Mouse (Mus musculus) MEL (cell line): ENCODE measurements at regions not wholly inside any gene's neighbourhood (a gene's known extent, or its start where the extent isn't known, plus 50 kb on each side); places are given as distances from the start of the nearest gene placed in this dataset.

Experiments used
- DNase-seq: peaks from one replicate; pipeline ENCODE4 v3.0.0; 2011; ENCODE audit warnings: low read depth, low spot score
- H3K27ac ChIP-seq: 2 replicates; pipeline ENCODE4 v1.5.1; 2012; ENCODE audit warnings: low read depth, mild to moderate bottlenecking, control low read depth, low read length, moderate library complexity; ENCODE audit not compliant: control insufficient read depth
- H3K27me3 ChIP-seq, 2 experiments: fragments of 150-350 bp in 1 of 2; sonication (generic) in 1 of 2; 2 replicates each; pipeline ENCODE4 v1.6.1; 2012; ENCODE audit warnings: low read length in 2 of 2, mild to moderate bottlenecking in 2 of 2, improper control_type of control experiment in 1 of 2, moderate library complexity in 1 of 2; ENCODE audit not compliant: insufficient read depth in 2 of 2, control insufficient read depth in 1 of 2
- H3K36me3 ChIP-seq, 2 experiments: 2 replicates each; pipeline ENCODE4 v1.6.1; 2012 to 2014; ENCODE audit warnings: low read length in 2 of 2, improper control_type of control experiment in 1 of 2, inconsistent platforms in 1 of 2, mild to moderate bottlenecking in 1 of 2; ENCODE audit not compliant: insufficient read depth in 2 of 2, control insufficient read depth in 1 of 2
- H3K4me1 ChIP-seq, 2 experiments: fragments of 150-350 bp in 1 of 2; sonication (generic) in 1 of 2; 2 replicates each; pipeline ENCODE4 v1.6.1; 2012; ENCODE audit warnings: low read length in 2 of 2, improper control_type of control experiment in 1 of 2, mild to moderate bottlenecking in 1 of 2; ENCODE audit not compliant: insufficient read depth in 2 of 2, control insufficient read depth in 1 of 2
- H3K4me3 ChIP-seq, 2 experiments: fragments of 150-350 bp in 1 of 2; sonication (generic) in 1 of 2; 2 replicates each; pipeline ENCODE4 v1.5.1; 2012; ENCODE audit warnings: low read depth in 2 of 2, low read length in 2 of 2, mild to moderate bottlenecking in 2 of 2, moderate library complexity in 2 of 2, control low read depth in 1 of 2, improper control_type of control experiment in 1 of 2; ENCODE audit not compliant: control insufficient read depth in 1 of 2, insufficient read depth in 1 of 2
- H3K79me2 ChIP-seq: 2 replicates; pipeline ENCODE4 v1.6.1; 2012; ENCODE audit warnings: mild to moderate bottlenecking, low read length, moderate library complexity; ENCODE audit not compliant: control insufficient read depth, poor library complexity, insufficient read depth
- H3K9ac ChIP-seq: 2 replicates; pipeline ENCODE4 v1.6.1; 2012; ENCODE audit warnings: low read depth, mild to moderate bottlenecking, control low read depth, low read length, moderate library complexity; ENCODE audit not compliant: control insufficient read depth, poor library complexity, severe bottlenecking
- H3K9me3 ChIP-seq: fragments of 150-350 bp; sonication (generic); replicated peaks from 2 replicates; pipeline ENCODE4 v1.6.1; 2012; ENCODE audit warnings: mild to moderate bottlenecking, low read length, improper control_type of control experiment, moderate library complexity; ENCODE audit not compliant: insufficient read depth
- CHD1 ChIP-seq: IDR thresholded peaks from 2 replicates; pipeline ENCODE4 v1.6.1; 2012; ENCODE audit warnings: low read depth, mild to moderate bottlenecking, inconsistent platforms, low read length, improper control_type of control experiment
- CTCF ChIP-seq, 3 experiments: IDR thresholded peaks in 2 of 3; conservative IDR thresholded peaks in 1 of 3; 2 replicates each; pipeline ENCODE4 v1.5.1; 2011 to 2012; ENCODE audit warnings: low read length in 3 of 3, low read depth in 2 of 3, mild to moderate bottlenecking in 2 of 3, improper control_type of control experiment in 1 of 3, inconsistent platforms in 1 of 3, mixed read lengths in 1 of 3, moderate library complexity in 1 of 3; ENCODE audit not compliant: control insufficient read depth in 1 of 3, insufficient read depth in 1 of 3, poor library complexity in 1 of 3, severe bottlenecking in 1 of 3
- ELF1 ChIP-seq: IDR thresholded peaks from 2 replicates; pipeline ENCODE4 v1.6.1; 2014; ENCODE audit warnings: low read depth, mild to moderate bottlenecking, inconsistent platforms, low read length, improper control_type of control experiment, moderate library complexity
- GABPA ChIP-seq: IDR thresholded peaks from 2 replicates; pipeline ENCODE4 v1.6.1; 2012; ENCODE audit warnings: low read depth, mild to moderate bottlenecking, inconsistent platforms, low read length, improper control_type of control experiment, moderate library complexity
- JUND ChIP-seq: IDR thresholded peaks from 2 replicates; pipeline ENCODE4 v1.6.1; 2011; ENCODE audit warnings: low read depth, mild to moderate bottlenecking, improper control_type of control experiment, low read length
- KAT2A ChIP-seq: conservative IDR thresholded peaks from 2 replicates; pipeline ENCODE4 v1.6.1; 2012; ENCODE audit warnings: low read depth, low read length, improper control_type of control experiment, inconsistent platforms
- MAX ChIP-seq: IDR thresholded peaks from 2 replicates; pipeline ENCODE4 v1.6.1; 2011; ENCODE audit warnings: low read length, improper control_type of control experiment
- MEF2A ChIP-seq: IDR thresholded peaks from 2 replicates; pipeline ENCODE4 v1.6.1; 2014; ENCODE audit warnings: low read depth, mild to moderate bottlenecking, inconsistent platforms, low read length, improper control_type of control experiment; ENCODE audit not compliant: poor library complexity, insufficient replicate concordance, severe bottlenecking; ENCODE audit errors: extremely low read depth
- MXI1 ChIP-seq: IDR thresholded peaks from 2 replicates; pipeline ENCODE4 v1.6.1; 2011; ENCODE audit warnings: mild to moderate bottlenecking, low read depth, low read length, improper control_type of control experiment
- MYB ChIP-seq: IDR thresholded peaks from 2 replicates; pipeline ENCODE4 v1.6.1; 2011; ENCODE audit warnings: mild to moderate bottlenecking, low read depth, low read length, improper control_type of control experiment
- NELFE ChIP-seq: IDR thresholded peaks from 2 replicates; pipeline ENCODE4 v1.6.1; 2011; ENCODE audit warnings: low read depth, low read length, improper control_type of control experiment
- RAD21 ChIP-seq: IDR thresholded peaks from 2 replicates; pipeline ENCODE4 v1.6.1; 2011; ENCODE audit warnings: mild to moderate bottlenecking, low read depth, low read length, improper control_type of control experiment
- SIN3A ChIP-seq: IDR thresholded peaks from 2 replicates; pipeline ENCODE4 v1.6.1; 2012; ENCODE audit warnings: low read length, improper control_type of control experiment, inconsistent platforms
- TCF12 ChIP-seq: IDR thresholded peaks from 2 replicates; pipeline ENCODE4 v1.6.1; 2014; ENCODE audit warnings: low read depth, mild to moderate bottlenecking, inconsistent platforms, low read length, improper control_type of control experiment, moderate library complexity
- UBTF ChIP-seq: IDR thresholded peaks from 2 replicates; pipeline ENCODE4 v1.6.1; 2012; ENCODE audit warnings: low read depth, mild to moderate bottlenecking, inconsistent platforms, low read length, improper control_type of control experiment, moderate library complexity, borderline replicate concordance; ENCODE audit not compliant: insufficient read depth
- ZC3H11A ChIP-seq: IDR thresholded peaks from 2 replicates; pipeline ENCODE4 v1.6.1; 2012; ENCODE audit warnings: low read depth, mild to moderate bottlenecking, inconsistent platforms, low read length, improper control_type of control experiment
- ZKSCAN1 ChIP-seq: IDR thresholded peaks from 2 replicates; pipeline ENCODE4 v1.6.1; 2012; ENCODE audit warnings: low read depth, mild to moderate bottlenecking, inconsistent platforms, low read length, improper control_type of control experiment, moderate library complexity

DNA sequence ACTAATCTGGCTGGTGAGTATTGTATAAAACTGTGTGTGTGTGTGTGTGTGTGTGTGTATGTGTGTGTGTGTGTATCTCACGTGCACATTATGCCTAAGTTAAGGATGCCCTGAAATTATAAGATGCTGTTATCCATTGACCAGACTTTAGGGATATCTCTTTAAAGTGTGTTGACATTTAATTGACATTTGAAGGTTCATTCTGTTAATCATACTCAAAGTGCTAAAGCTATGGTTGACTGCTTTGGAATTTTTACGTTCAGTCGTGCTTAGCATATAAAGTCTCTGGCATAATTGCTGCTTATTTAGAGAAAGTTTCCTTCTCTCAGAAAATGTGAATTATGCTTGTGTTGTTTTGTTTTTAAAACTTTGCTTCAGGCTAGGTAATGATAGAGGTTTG, 135.9 kb downstream of the Ogfrl1 start:
- Histone ChIP-seq H3K4me3 (no peak overlapping the region), H3K9me3 (no peaks in the 10 kb centered on the region), H3K27ac (no peak overlapping the region), H3K9ac (no peak overlapping the region), H3K36me3 (peaks cover 7 to 18% of the 10 kb centered on the region in 2 experiments; a peak in 3 of 4 replicates), H3K27me3 (no peaks in the 10 kb centered on the region), H3K4me1 (peaks cover 0 to 3% of the 10 kb centered on the region in 2 experiments; a peak in 2 of 4 replicates), H3K79me2 (peaks cover 24% of the 10 kb centered on the region)
- no peak for DNase-seq
- no peak for TF ChIP-seq KAT2A
- no peak for TF ChIP-seq CHD1
- TF ChIP-seq MAX: no peak
- TF ChIP-seq JUND: no peak
- no peak for TF ChIP-seq RAD21
- TF ChIP-seq UBTF: no peak
- TF ChIP-seq GABPA: no peak
- no peak for TF ChIP-seq TCF12
- TF ChIP-seq ZC3H11A: no peak
- TF ChIP-seq MXI1: no peak
- no peak for TF ChIP-seq ELF1
- TF ChIP-seq ZKSCAN1: no peak
- TF ChIP-seq MYB: no peak
- no peak for TF ChIP-seq CTCF (IDR thresholded peaks at IDR 0.05 in 2 of 3, conservative IDR thresholded peaks at IDR 0.05 in 1 of 3; ENCODE audit: control insufficient read depth in 1 of 3, insufficient read depth in 1 of 3, low read depth in 2 of 3, low read length in 3 of 3, poor library complexity in 1 of 3, severe bottlenecking in 1 of 3)
- no peak for TF ChIP-seq NELFE
- TF ChIP-seq MEF2A: no peak

GRCm38 (mm10) chr1:23257306-23257895, 140.2 kb downstream of the Ogfrl1 start:
- Histone ChIP-seq H3K27ac (no peak overlapping the region), H3K27me3 (no peaks in the 10 kb centered on the region), H3K79me2 (peaks cover 25% of the 10 kb centered on the region), H3K4me1 (peaks cover 0 to 3% of the 10 kb centered on the region in 2 experiments; a peak in 2 of 4 replicates), H3K9ac (peak overlapping the region; percentile 85), H3K36me3 (peaks cover 2 to 16% of the 10 kb centered on the region in 2 experiments; a peak in 3 of 4 replicates), H3K9me3 (no peaks in the 10 kb centered on the region), H3K4me3 (peak overlapping the region; percentile 88 to 89)
- DNase-seq: peak; percentile 55
- TF ChIP-seq ELF1 (no peak), SIN3A (no peak)
